Mouse (Mus musculus) heart, embryonic 16.5 days (tissue): ENCODE data around the gene C8b. TPM values are rescaled to one million over a fixed set of nuclear protein-coding genes. Genes with fewer than 3 reads are reported as not detected.

Source experiments
- ATAC-seq: fragments of 200-750 bp; cut with Nextera tagmentation; replicated peaks from 2 replicates; pipeline ENCODE4 v1.8.0; 2017; ENCODE audit warnings: moderate number of reproducible peaks; ENCODE audit not compliant: insufficient read depth, low FRiP score; ENCODE audit errors: extremely low read depth
- H3K27ac ChIP-seq: fragments of 300-500 bp; sonication (generic); 2 replicates; pipeline ENCODE4 v1.5.1; 2014; ENCODE audit warnings: mild to moderate bottlenecking, low read length, control low read depth, moderate library complexity
- H3K27me3 ChIP-seq: fragments of 300-500 bp; sonication (generic); 2 replicates; pipeline ENCODE4 v1.6.1; 2014; ENCODE audit warnings: low read length, mixed read lengths; ENCODE audit not compliant: control insufficient read depth, insufficient read depth
- H3K36me3 ChIP-seq: fragments of 300-500 bp; sonication (generic); 2 replicates; pipeline ENCODE4 v1.6.1; 2014; ENCODE audit not compliant: control insufficient read depth, insufficient read depth
- H3K4me1 ChIP-seq: fragments of 300-500 bp; sonication (generic); 2 replicates; pipeline ENCODE4 v1.6.1; 2014; ENCODE audit warnings: low read length, mixed read lengths; ENCODE audit not compliant: control insufficient read depth, insufficient read depth
- H3K4me2 ChIP-seq: fragments of 300-500 bp; sonication (generic); 2 replicates; pipeline ENCODE4 v1.6.1; 2014; ENCODE audit warnings: low read depth, mild to moderate bottlenecking, control low read depth, low read length
- H3K4me3 ChIP-seq: fragments of 300-500 bp; sonication (generic); 2 replicates; pipeline ENCODE4 v1.5.1; 2014; ENCODE audit warnings: mild to moderate bottlenecking, control low read depth, low read length
- H3K9ac ChIP-seq: fragments of 300-500 bp; sonication (generic); 2 replicates; pipeline ENCODE4 v1.6.1; 2014; ENCODE audit warnings: low read length, control low read depth
- H3K9me3 ChIP-seq: fragments of 300-500 bp; sonication (generic); replicated peaks from 2 replicates; pipeline ENCODE4 v1.6.1; 2016; ENCODE audit warnings: low read length; ENCODE audit not compliant: control insufficient read depth
- whole genome bisulfite sequencing: fragments of 180-500 bp; shearing (Covaris S2); extraction: QIAGEN DNeasy Blood & Tissue Kit; methylation state at CpG from one replicate; pipeline ENCODE4 v1.1.7; 2014; 5-methylcytosine and 5-hydroxymethylcytosine counted together
- polyA plus RNA-seq: library from polyadenylated mRNA; unstranded; fragments of >200 nt; fragmentation: Nextera tagmentation; extraction: Ambion mirVana; gene quantifications from 2 replicates; pipeline ENCODE4 v1.2.1, GENCODE M21; 2015

Gene C8b
- polyA plus RNA-seq = 0.11 and 0.15 TPM in 2 replicates

- ATAC-seq = no peak
- WGBS = 83% methylated on average over 8 of the region's 8 CpGs
- H3K4me2 ChIP-seq = no peak within 1 kb of the TSS
- no peaks in the 10 kb centered on the region for H3K36me3 ChIP-seq
- no peak within 1 kb of the TSS for H3K27ac ChIP-seq
- no peaks in the 10 kb centered on the region for H3K9me3 ChIP-seq
- no peak within 1 kb of the TSS for H3K9ac ChIP-seq
- no peaks in the 10 kb centered on the region for H3K4me1 ChIP-seq
- no peak within 1 kb of the TSS for H3K4me3 ChIP-seq
- no peaks in the 10 kb centered on the region for H3K27me3 ChIP-seq
These were observed at the start of gene C8b for GRCm38 (mm10) chr4:104766065-104766464. Gene C8b (plus strand): TSS chr4:104766317.

GRCm38 (mm10) chr4:104716506-104716905 is 49.6 kb upstream of the C8b start:
- Histone ChIP-seq H3K27me3 (no peaks in the 10 kb centered on the region), H3K36me3 (no peaks in the 10 kb centered on the region), H3K9ac (no peak overlapping the region), H3K27ac (no peak overlapping the region), H3K4me1 (no peaks in the 10 kb centered on the region; the same call in 1 of the 2 replicates), H3K4me2 (no peak overlapping the region), H3K9me3 (no peaks in the 10 kb centered on the region), H3K4me3 (no peak overlapping the region)
- WGBS = 79% methylated on average over 1 of the region's 1 CpGs
- ATAC-seq = no peak

- Histone ChIP-seq H3K36me3 (no peaks in the 10 kb centered on the region), H3K4me1 (no peaks in the 10 kb centered on the region; the same call in 1 of the 2 replicates), H3K4me2 (no peak overlapping the region), H3K27ac (no peak overlapping the region), H3K9ac (no peak overlapping the region), H3K27me3 (no peaks in the 10 kb centered on the region), H3K9me3 (no peaks in the 10 kb centered on the region), H3K4me3 (no peak overlapping the region)
- ATAC-seq = no peak
- 62% methylated on average over 13 of the region's 13 CpGs for WGBS
These were observed 46.9 kb upstream of the C8b start for GRCm38 (mm10) chr4:104718973-104719795.

GRCm38 (mm10) chr4:104723527-104724045 is 42.5 kb upstream of the C8b start:
- Histone ChIP-seq H3K9ac (no peak overlapping the region), H3K27me3 (no peaks in the 10 kb centered on the region), H3K36me3 (no peaks in the 10 kb centered on the region), H3K4me2 (no peak overlapping the region), H3K4me3 (no peak overlapping the region), H3K9me3 (no peaks in the 10 kb centered on the region), H3K27ac (no peak overlapping the region), H3K4me1 (no peaks in the 10 kb centered on the region)
- no peak for ATAC-seq
- WGBS = 60% methylated on average over 6 of the region's 6 CpGs

- Histone ChIP-seq H3K36me3 (no peaks in the 10 kb centered on the region), H3K4me1 (no peaks in the 10 kb centered on the region), H3K9me3 (no peaks in the 10 kb centered on the region), H3K4me2 (no peak overlapping the region), H3K4me3 (no peak overlapping the region), H3K27me3 (no peaks in the 10 kb centered on the region), H3K27ac (no peak overlapping the region), H3K9ac (no peak overlapping the region)
- WGBS = 75% methylated on average over 5 of the region's 5 CpGs
- ATAC-seq = no peak
These were observed 41.9 kb upstream of the C8b start for GRCm38 (mm10) chr4:104724258-104724657.

GRCm38 (mm10) chr4:104725673-104726072 is 40.4 kb upstream of the C8b start:
- Histone ChIP-seq H3K27ac (no peak overlapping the region), H3K4me1 (no peaks in the 10 kb centered on the region), H3K9me3 (no peaks in the 10 kb centered on the region), H3K27me3 (no peaks in the 10 kb centered on the region), H3K36me3 (no peaks in the 10 kb centered on the region), H3K4me2 (no peak overlapping the region), H3K4me3 (no peak overlapping the region), H3K9ac (no peak overlapping the region)
- no peak for ATAC-seq
- 44% methylated on average over 3 of the region's 3 CpGs for WGBS

- ATAC-seq = no peak
- Histone ChIP-seq H3K9me3 (no peaks in the 10 kb centered on the region), H3K36me3 (no peaks in the 10 kb centered on the region), H3K4me2 (no peak overlapping the region), H3K4me3 (no peak overlapping the region), H3K4me1 (no peaks in the 10 kb centered on the region), H3K27ac (no peak overlapping the region), H3K9ac (no peak overlapping the region), H3K27me3 (no peaks in the 10 kb centered on the region)
- WGBS = 26% methylated on average over 8 of the region's 8 CpGs
These were observed 36.9 kb upstream of the C8b start for GRCm38 (mm10) chr4:104729185-104729584.

GRCm38 (mm10) chr4:104746500-104746899 is 19.6 kb upstream of the C8b start:
- no peak overlapping the region for H3K27ac ChIP-seq
- ATAC-seq = no peak; the same call in 1 of the 2 replicates
- peaks cover 7% of the 10 kb centered on the region; the same call in 1 of the 2 replicates for H3K27me3 ChIP-seq
- WGBS = 42% methylated on average over 6 of the region's 6 CpGs
- H3K4me2 ChIP-seq = no peak overlapping the region
- H3K4me3 ChIP-seq = no peak overlapping the region
- H3K9ac ChIP-seq = no peak overlapping the region
- no peaks in the 10 kb centered on the region for H3K36me3 ChIP-seq
- no peaks in the 10 kb centered on the region for H3K9me3 ChIP-seq
- peaks cover 10% of the 10 kb centered on the region for H3K4me1 ChIP-seq

- Histone ChIP-seq H3K4me3 (no peak overlapping the region), H3K9ac (no peak overlapping the region), H3K9me3 (no peaks in the 10 kb centered on the region), H3K27ac (no peak overlapping the region), H3K36me3 (no peaks in the 10 kb centered on the region), H3K27me3 (0 out of 2 replicates have a peak, but pooled peaks cover 2% of the 10 kb centered on the region), H3K4me1 (no peaks in the 10 kb centered on the region), H3K4me2 (no peak overlapping the region)
- ATAC-seq = no peak
- WGBS = 64% methylated on average over 3 of the region's 3 CpGs
These were observed 12.0 kb upstream of the C8b start for GRCm38 (mm10) chr4:104754090-104754489.
